Mouse (Mus musculus) v-Abl transformed pro-B cells (cell line): ENCODE data around the gene Mall.

Experiments used
- in situ Hi-C, 2 experiments: fragments of 400-800 bp; cut with MboI; formaldehyde crosslinking; loops; one replicate each; pipeline ENCODE4 v1.15.1; 2025; ENCODE audit not compliant: unreplicated experiment in 2 of 2

Gene Mall

GRCm38 (mm10) chr2:127729671-127730070 lies at the start of gene Mall:
Gene Mall (minus strand): TSS chr2:127729932.
- in situ Hi-C loops, result no loop called here

- in situ Hi-C loops, result no loop called here
These were observed 48.7 kb upstream of the Mall start for GRCm38 (mm10) chr2:127778451-127778850.

DNA sequence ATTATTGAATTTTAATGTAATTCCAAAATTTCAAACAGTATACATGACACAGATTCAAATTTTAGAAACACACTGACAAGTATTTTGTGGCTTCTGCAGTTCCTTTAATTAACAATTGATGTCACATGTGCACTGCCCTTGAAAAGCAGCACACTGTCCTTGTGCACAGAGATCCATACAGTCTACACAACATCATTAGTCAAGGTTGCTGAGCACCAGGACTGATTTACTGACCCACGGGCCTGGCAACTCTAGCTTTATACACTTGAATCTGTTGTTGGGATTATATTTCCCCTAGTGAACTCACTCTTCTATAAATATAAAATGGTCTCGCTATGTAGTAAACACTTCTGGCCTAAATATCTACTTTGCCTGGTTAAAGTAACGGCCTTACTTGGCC lies 45.3 kb upstream of the Mall start:
- in situ Hi-C loops, result no loop called here

GRCm38 (mm10) chr2:127774578-127774941 lies 44.8 kb upstream of the Mall start:
- in situ Hi-C loops, result no loop called here

DNA sequence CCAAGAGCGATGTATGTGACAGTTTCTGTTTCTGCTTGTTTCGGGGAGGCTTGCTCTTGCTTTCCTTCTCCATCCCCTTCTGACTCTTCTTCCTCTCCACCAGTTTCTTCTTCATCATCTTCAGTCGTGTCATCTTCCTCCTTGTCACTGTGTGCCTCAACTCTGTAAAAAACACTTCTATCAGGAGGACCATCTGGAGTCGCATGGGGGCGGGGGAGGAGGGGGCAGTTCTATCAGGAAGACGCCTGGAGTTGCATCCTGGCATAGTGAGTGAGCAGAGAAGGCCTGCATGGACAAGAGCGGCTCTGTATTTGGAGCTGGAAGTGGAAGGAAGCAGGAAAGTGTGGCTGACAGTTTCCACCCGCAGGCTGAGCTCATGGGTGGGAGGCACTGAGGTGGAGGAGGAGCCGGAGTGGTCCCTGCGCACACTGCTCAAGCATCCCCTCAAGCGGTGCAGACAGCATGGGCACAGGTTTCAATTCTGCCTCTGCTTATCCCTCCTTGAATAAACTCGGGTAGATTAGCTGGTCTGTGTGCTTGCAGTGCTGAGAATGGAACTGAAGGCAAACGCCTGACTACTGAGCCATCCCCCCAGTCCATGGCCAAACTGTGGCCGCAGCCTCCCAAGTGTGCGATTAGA lies 44.3 kb upstream of the Mall start:
- in situ Hi-C loops, result no loop called here

DNA sequence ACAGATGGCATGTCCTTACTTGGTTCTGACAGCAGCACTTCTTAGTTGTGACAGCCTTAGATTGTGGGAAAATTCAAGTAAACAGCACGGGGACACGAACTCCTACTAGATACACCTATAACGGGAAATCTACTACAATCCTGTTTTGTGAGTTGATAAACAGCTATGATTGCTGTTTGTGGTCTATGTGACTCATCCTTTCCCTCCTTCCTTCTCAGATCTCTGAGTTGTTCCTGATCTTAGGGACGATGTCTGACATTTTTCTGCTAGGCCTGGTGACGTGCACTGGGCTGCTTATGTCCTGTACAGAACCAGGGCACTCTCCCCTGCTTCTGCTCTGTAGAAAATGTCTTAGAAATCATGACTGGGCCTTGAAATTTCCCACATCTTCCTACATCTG lies 31.9 kb upstream of the Mall start:
- in situ Hi-C loops, result no loop called here

- in situ Hi-C loops, result no loop called here
These were observed 30.8 kb upstream of the Mall start for GRCm38 (mm10) chr2:127760429-127761000.

GRCm38 (mm10) chr2:127760014-127760413 lies 30.3 kb upstream of the Mall start:
- in situ Hi-C loops, result no loop called here

- in situ Hi-C loops, result no loop called here
These were observed 29.6 kb upstream of the Mall start for GRCm38 (mm10) chr2:127759157-127759880.

GRCm38 (mm10) chr2:127757171-127757570 lies 27.4 kb upstream of the Mall start:
- in situ Hi-C loops, result no loop called here

GRCm38 (mm10) chr2:127754113-127754512 lies 24.4 kb upstream of the Mall start:
- in situ Hi-C loops, result no loop called here

GRCm38 (mm10) chr2:127751849-127752610 lies 22.3 kb upstream of the Mall start:
- in situ Hi-C loops, result no loop called here

DNA sequence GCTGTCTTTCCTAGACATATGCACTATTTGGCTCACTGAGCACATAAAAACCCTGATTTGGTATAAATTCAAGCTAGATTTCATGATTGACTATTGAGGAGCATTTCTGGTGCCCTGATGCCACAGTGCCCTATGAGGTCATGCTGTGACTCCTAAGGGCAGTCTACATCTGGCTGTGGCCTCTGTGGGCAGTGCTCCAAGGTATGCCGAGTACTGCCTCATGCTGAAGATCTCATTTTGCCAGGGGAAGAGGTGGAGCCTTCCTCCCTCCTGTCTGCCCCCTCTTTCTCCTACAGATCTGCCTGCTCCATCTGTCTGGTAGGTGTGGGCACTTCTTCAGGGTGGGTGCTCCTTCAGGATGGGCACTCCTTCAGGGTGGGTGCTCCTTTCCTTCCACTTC lies 19.6 kb upstream of the Mall start:
- in situ Hi-C loops, result no loop called here

DNA sequence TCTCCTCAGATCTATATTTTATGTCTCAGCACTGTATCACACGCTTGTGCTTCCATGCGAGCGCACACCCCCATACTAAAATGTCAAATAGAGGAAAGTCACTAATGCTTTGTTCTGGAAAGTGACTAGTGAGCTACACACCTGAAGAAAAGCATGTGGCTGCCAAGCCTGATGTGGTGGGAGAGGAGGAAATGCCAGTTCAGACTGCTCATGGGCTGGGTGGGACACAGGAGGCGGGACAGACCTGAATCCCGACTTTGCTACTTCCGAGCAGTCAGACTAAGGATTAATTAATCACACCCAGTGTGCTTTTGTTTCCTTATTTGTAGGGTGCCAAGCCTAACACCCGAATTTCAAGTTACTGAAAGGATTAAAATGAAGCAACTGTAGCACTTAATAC lies 18.6 kb upstream of the Mall start:
- in situ Hi-C loops, result no loop called here

- in situ Hi-C loops, result no loop called here
These were observed 12.9 kb upstream of the Mall start for GRCm38 (mm10) chr2:127742637-127743036.

DNA sequence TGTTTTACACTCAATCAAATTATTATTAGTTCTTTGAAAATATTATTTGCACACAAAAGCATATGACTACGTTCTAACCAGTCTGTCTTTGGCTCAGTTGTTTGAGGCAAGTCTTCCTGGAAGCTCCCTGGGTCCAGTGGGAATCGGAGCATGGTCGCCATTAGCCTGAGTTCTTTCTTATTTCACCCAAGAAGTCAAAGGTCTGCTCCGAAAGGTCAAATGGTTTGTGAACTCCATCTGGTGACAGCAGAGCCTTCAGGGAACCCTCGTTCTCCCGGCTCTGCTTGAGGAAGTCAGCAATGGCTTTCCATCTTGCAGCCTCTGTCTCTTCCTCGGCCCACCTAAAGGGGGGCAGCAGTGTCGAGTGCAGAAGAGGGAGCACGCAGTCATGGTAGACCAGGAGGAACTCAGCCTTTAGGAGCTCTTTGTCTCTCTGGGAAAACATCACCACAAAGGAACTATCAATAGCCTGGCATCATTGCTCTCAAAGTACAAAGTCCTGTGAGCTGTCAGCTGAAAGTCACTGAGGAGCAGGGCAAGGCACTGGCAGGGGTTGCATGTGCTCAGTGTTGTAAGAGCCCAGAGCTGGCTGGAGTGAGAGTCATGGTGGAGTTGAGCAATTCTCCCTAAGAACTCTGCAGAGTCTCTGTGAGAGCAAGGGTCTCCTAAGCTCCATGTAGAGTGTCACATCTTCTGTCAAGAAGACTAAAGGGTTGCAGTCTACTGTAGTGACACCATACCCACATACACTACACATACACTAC lies 11.2 kb upstream of the Mall start:
- in situ Hi-C loops, result no loop called here

DNA sequence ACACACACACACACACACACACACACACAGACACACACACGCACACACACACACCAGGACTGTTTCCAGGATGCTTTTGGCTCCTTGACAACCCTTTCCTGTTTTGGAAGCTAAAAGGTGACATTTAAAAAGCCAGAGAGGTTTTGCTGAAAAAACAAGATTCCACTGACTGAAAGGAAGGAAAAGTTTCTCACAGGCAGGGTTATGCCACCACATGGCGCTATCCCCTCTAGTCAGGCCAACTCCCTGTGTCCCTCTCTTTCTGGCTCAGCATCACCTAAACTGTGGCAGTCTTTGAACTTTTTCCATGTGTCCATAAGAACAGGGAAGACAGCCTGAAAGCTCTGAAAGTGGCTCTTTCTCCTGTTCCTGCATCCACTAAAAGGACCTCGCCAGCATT lies 8.2 kb upstream of the Mall start:
- in situ Hi-C loops, result no loop called here

DNA sequence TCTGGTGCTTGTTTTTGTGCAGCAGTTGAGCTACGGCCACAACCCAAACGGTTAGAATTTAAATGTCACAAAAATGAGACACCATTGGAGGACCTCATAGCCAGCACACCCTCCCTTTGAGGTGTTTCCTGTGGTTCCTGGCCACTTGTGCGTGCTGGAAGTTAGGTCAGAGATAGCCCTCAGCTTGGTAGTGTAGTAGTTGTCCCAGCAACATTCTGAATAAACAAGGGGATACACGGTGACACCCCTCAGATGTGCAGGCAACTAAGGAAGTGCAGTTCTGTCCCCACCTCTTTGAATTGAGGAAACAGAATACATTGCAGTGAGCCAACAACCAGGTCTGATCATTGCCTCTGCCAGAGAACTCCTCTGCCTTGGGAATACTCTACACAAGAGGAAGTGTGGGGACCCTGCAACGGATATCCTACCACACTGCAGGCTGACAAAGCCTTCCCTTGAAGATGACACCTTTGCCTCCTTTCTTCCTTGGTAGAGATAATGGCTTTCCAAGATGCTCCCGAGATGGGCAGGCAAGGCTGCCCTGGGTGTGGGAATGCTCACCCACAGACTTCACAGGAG lies 7.0 kb upstream of the Mall start:
- in situ Hi-C loops, result no loop called here

GRCm38 (mm10) chr2:127735512-127736145 lies 5.9 kb upstream of the Mall start:
- in situ Hi-C loops, result no loop called here

DNA sequence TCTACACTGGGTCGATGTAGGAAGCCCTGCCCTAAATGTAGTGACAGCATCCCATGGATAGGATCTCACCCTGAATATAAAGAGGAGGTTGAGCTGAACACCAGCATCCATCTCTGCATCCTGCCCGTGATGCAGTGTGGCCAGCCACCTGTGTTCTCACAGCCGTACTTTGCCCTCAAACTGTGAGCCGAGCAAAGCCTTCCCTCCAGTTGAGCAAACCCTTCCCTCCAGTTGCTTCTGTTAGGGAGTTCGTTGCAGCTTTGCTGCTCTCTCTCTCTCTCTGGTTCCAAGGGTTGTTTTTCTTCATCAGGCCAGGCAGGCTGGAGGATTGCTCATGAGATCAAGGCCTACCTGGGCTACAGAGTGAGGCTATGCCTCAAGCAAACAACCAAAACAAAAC lies 5.2 kb upstream of the Mall start:
- in situ Hi-C loops, result no loop called here
